Mouse (Mus musculus) liver, adult 2 months (tissue): ENCODE results near the gene Sigirr.

Experiments used
- CTCF ChIP-seq: fragments of 200-500 bp; IDR thresholded peaks from 2 replicates; pipeline ENCODE4 v1.5.1; 2011; ENCODE audit warnings: low read depth, low read length, control low read depth
- POLR2A ChIP-seq: fragments of 200-500 bp; IDR thresholded peaks from 2 replicates; pipeline ENCODE4 v1.6.1; 2011; ENCODE audit warnings: low read length, control low read depth; ENCODE audit not compliant: insufficient read depth; ENCODE audit errors: extremely low read depth

DNA sequence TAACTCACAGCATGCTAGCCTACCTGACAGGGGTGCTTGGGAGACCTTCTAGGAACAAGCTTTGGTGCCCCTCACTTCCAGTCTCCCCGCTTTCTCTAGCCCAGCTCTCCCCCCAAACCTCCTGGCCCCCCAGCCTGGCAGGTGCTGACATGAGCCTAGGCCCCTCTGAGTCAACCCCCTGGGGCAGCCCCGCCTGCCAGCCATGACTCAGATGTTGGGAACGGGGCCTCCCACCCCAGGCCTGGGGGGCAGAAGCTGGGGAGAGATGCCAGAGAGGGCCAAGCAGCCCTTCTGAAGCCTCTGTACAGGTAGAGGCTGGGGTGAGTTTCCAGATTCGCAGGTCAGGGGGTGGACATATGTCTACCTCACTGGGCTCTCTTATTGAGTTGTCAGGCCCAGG, 21.5 kb downstream of the Sigirr start:
- TF ChIP-seq CTCF (no peak), POLR2A (no peak)
